Mouse (Mus musculus) embryonic facial prominence, embryonic 11.5 days (tissue): ENCODE measurements around the gene Arfgap3. TPM values are rescaled to one million over a fixed set of nuclear protein-coding genes. Genes with fewer than 3 reads are reported as not detected.
A peak's percentile ranks its signal among the peaks of the same experiment; 100 is the strongest.

ENCODE experiments used
- ATAC-seq: fragments of 200-750 bp; cut with Nextera tagmentation; replicated peaks from 2 replicates; pipeline ENCODE4 v1.8.0; 2017; ENCODE audit warnings: low read depth; ENCODE audit not compliant: insufficient number of reproducible peaks, low FRiP score, low TSS enrichment
- DNase-seq: peaks from one replicate; pipeline ENCODE4 v3.0.0-alpha.2; 2015; ENCODE audit warnings: low spot score
- H3K27ac ChIP-seq: fragments of 300-500 bp; sonication (generic); replicated peaks from 2 replicates; pipeline ENCODE4 v1.5.1; 2014; ENCODE audit warnings: mild to moderate bottlenecking, low read depth, low read length, control low read depth
- H3K27me3 ChIP-seq: fragments of 300-500 bp; sonication (generic); 2 replicates; pipeline ENCODE4 v1.6.1; 2014; ENCODE audit warnings: mild to moderate bottlenecking, low read length, moderate library complexity, mixed read lengths; ENCODE audit not compliant: control insufficient read depth, insufficient read depth
- H3K36me3 ChIP-seq: fragments of 300-500 bp; sonication (generic); replicated peaks from 2 replicates; pipeline ENCODE4 v1.6.1; 2014; ENCODE audit warnings: low read depth, mild to moderate bottlenecking, low read length, moderate library complexity, mixed read lengths; ENCODE audit not compliant: control insufficient read depth, insufficient read depth
- H3K4me1 ChIP-seq: fragments of 300-500 bp; sonication (generic); 2 replicates; pipeline ENCODE4 v1.6.1; 2014; ENCODE audit warnings: low read length, mixed read lengths; ENCODE audit not compliant: control insufficient read depth, insufficient read depth
- H3K4me2 ChIP-seq: fragments of 300-500 bp; sonication (generic); 2 replicates; pipeline ENCODE4 v1.6.1; 2014; ENCODE audit warnings: low read depth, mild to moderate bottlenecking, control low read depth, low read length, moderate library complexity
- H3K4me3 ChIP-seq: fragments of 300-500 bp; sonication (generic); 2 replicates; pipeline ENCODE4 v1.5.1; 2014; ENCODE audit warnings: low read depth, low read length, control low read depth
- H3K9ac ChIP-seq: fragments of 300-500 bp; sonication (generic); replicated peaks from 2 replicates; pipeline ENCODE4 v1.6.1; 2014; ENCODE audit warnings: mild to moderate bottlenecking, control low read depth, low read length
- H3K9me3 ChIP-seq: fragments of 300-500 bp; sonication (generic); replicated peaks from 2 replicates; pipeline ENCODE4 v1.6.1; 2016; ENCODE audit warnings: mild to moderate bottlenecking, low read length, inconsistent platforms, mixed read lengths; ENCODE audit not compliant: control insufficient read depth
- WGBS: fragments of 180-500 bp; shearing (Covaris S2); extraction: QIAGEN DNeasy Blood & Tissue Kit; methylation state at CpG from one replicate; pipeline ENCODE4 v1.1.7; 2014; 5-methylcytosine and 5-hydroxymethylcytosine counted together
- polyA plus RNA-seq: library from polyadenylated mRNA; unstranded; fragments of >200 nt; fragmentation: Nextera tagmentation; extraction: Ambion mirVana; gene quantifications from 2 replicates; pipeline ENCODE4 v1.2.1, GENCODE M21; 2014

Gene Arfgap3
- polyA plus RNA-seq = 37.0 and 40.8 TPM in 2 replicates

DNA sequence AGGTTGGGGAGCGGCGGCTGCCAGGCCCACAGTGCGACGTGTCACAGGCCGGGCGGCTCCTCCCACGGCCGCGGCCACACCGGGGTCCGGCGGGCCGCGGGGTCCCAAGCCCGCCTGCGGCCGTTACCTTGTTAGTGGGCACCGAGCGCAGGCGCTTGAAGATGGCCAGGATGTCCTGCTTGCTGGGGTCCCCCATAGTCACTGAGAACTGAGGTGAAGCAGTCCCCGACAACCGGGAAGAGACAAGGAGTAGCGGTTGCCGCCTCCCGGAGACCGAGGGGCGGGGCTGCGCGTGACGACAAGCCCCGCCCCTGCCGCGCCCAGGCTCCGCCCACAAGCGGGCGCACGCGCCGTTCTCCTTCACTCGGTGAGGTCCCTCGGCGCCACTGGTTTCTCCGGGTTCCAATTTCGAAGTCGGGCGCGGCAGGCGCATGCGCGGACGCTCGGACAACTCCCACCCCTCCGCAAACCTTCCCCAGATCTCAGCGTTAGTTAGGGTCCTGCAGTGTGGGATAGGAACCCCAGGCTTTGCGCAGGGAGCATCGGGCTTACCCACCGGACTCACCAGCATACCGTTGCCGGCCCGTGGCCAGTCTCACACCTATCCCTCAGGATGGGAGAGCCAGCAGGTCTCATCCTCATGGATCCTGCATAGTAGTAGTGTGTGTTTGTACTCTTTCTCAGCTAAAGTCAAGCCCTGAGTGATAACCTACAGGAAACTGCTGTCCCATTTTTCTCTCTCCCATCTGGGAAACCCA, at the start of gene Arfgap3:
Gene Arfgap3 (minus strand): TSS at position 294 of the 758 bp plus-strand sequence.
- DNase-seq (peak; percentile 97), ATAC-seq (peak; percentile 91)
- WGBS = under 1% methylated on average over 39 of the region's 60 CpGs
- no peaks in the 10 kb centered on the region for H3K4me1 ChIP-seq
- H3K9ac ChIP-seq = peak within 1 kb of the TSS; percentile 71
- no peaks in the 10 kb centered on the region for H3K9me3 ChIP-seq
- no peaks in the 10 kb centered on the region for H3K36me3 ChIP-seq
- peak within 1 kb of the TSS; percentile 70 for H3K4me3 ChIP-seq
- H3K27ac ChIP-seq = no peak within 1 kb of the TSS
- peak within 1 kb of the TSS; percentile 90 for H3K4me2 ChIP-seq
- no peaks in the 10 kb centered on the region for H3K27me3 ChIP-seq

DNA sequence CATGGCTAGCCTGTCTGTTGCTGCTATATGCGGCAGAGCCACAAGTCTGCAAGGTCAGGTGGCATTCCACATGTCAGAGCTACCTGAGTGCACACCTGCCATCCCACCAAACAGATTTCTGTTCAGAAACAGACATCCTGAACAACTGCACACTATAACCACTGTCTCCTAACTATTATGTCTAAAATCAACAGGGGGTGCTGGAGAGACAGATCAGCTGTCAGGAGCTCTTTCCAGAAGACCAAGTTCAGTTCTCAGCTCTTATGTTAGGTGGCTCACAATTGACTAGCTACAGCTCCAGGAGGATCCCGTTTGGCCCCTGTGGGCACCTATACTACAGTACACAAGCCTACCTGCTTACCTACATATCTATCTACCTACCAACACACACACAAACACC, 42.7 kb upstream of the Arfgap3 start:
- Histone ChIP-seq H3K4me1 (no peaks in the 10 kb centered on the region), H3K36me3 (no peaks in the 10 kb centered on the region), H3K27me3 (no peaks in the 10 kb centered on the region), H3K27ac (no peak overlapping the region), H3K4me3 (no peak overlapping the region), H3K9ac (no peak overlapping the region), H3K9me3 (no peaks in the 10 kb centered on the region), H3K4me2 (no peak overlapping the region)
- DNase-seq (no peak), ATAC-seq (no peak)
- 85% methylated on average over 2 of the region's 2 CpGs for WGBS

DNA sequence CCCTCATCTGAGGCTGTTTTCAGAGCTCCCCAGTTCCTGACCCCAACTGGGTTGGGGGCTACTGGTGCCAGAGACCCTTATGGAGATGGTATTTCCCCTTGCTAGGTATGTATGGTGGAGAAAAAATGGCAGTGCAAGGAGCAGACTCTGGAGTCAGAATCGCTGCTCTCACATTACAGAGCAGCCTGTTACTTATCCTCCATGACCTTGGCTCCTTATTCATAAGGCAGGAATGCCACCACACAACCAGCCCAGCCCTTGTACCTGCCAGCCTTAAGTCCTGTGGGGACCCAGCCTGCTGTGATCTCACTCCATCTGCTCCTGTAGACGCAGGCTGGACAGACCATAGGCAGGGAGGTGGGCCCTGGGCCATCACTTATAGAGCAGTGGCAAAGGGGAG, 37.9 kb upstream of the Arfgap3 start:
- H3K27me3 ChIP-seq = no peaks in the 10 kb centered on the region
- H3K36me3 ChIP-seq = peaks cover 2% of the 10 kb centered on the region; the same call in 1 of the 2 replicates
- H3K4me2 ChIP-seq = no peak overlapping the region
- H3K4me1 ChIP-seq = no peaks in the 10 kb centered on the region
- H3K27ac ChIP-seq = no peak overlapping the region
- no peak overlapping the region for H3K9ac ChIP-seq
- no peak for ATAC-seq
- no peaks in the 10 kb centered on the region for H3K9me3 ChIP-seq
- no peak for DNase-seq
- H3K4me3 ChIP-seq = no peak overlapping the region
- 81% methylated on average over 2 of the region's 2 CpGs for WGBS

DNA sequence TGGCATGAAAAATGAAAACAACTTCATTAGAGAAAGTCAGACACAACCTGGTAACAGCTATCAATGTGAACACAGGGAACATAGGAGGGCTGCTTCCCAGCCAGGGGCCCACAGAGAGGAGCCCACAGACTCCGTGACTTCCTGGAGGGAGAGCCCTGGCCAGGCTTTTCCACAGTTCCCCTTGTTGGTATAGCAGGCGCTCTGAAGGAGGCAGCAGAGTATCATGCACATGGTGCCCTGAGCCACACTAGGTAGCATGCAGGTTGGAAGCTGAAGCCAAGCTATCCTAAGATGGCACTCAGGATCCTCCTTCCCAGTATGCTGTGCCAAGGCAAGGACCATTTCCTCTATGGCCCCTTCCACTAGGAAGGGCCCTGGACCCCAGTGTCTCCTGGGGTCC, 33.6 kb upstream of the Arfgap3 start:
- no peak overlapping the region for H3K4me3 ChIP-seq
- H3K9me3 ChIP-seq = no peaks in the 10 kb centered on the region
- no peak overlapping the region for H3K9ac ChIP-seq
- H3K27me3 ChIP-seq = no peaks in the 10 kb centered on the region
- peaks cover 2% of the 10 kb centered on the region; the same call in 1 of the 2 replicates for H3K36me3 ChIP-seq
- H3K4me1 ChIP-seq = no peaks in the 10 kb centered on the region
- no peak overlapping the region for H3K27ac ChIP-seq
- no peak overlapping the region for H3K4me2 ChIP-seq
- WGBS = 91% methylated on average over 2 of the region's 2 CpGs
- ATAC-seq = no peak
- no peak for DNase-seq

DNA sequence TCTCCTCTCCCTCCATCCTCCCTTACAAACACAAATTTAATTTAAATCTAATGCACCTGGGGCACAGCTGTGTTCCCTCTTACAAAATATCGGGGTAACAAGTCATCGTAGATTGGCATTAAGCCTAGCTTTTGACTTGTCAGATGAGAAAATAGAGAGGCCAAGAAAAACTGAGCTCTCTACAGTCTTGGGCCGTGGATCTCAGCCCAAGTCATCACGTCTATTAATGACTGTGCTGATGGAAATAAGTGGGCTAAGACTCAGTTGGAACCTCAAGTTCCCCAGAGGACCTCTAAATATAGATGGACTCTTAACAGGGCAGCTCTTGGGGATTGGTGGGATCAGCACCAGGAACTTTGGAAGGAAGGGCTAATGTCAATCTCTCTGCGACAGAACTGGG, 33.1 kb upstream of the Arfgap3 start:
- Histone ChIP-seq H3K9me3 (no peaks in the 10 kb centered on the region), H3K36me3 (peaks cover 2% of the 10 kb centered on the region; the same call in 1 of the 2 replicates), H3K27me3 (no peaks in the 10 kb centered on the region), H3K4me1 (no peaks in the 10 kb centered on the region), H3K27ac (no peak overlapping the region), H3K4me3 (no peak overlapping the region), H3K9ac (no peak overlapping the region), H3K4me2 (no peak overlapping the region)
- ATAC-seq (no peak), DNase-seq (no peak)
- WGBS = 97% methylated on average over 5 of the region's 5 CpGs

DNA sequence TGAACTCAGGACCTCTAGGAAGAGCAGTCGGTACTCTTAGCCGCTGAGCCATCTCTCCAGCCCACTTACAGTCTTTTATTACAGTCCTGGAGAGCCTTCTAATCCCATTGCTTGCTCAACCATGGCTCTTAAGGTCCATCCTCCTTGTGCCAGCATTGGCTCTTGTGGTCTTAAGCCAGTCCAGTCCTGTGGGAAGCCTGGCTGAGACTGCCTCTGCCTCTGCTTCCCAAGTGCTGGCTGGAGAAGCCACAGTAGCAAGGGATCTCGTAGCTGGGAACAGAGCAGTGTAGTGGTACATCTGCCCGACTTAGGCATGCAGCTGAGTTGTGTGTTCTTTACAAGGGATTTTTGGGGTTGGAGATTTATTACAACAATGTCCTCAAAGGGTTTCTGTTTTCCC, 32.4 kb upstream of the Arfgap3 start:
- Histone ChIP-seq H3K4me2 (no peak overlapping the region), H3K4me1 (no peaks in the 10 kb centered on the region), H3K36me3 (peaks cover 2% of the 10 kb centered on the region; the same call in 1 of the 2 replicates), H3K4me3 (no peak overlapping the region), H3K9me3 (no peaks in the 10 kb centered on the region), H3K27me3 (no peaks in the 10 kb centered on the region), H3K27ac (no peak overlapping the region), H3K9ac (no peak overlapping the region)
- 97% methylated on average over 4 of the region's 4 CpGs for WGBS
- ATAC-seq (no peak), DNase-seq (no peak)

- WGBS = 89% methylated on average over 4 of the region's 4 CpGs
- H3K36me3 ChIP-seq = no peaks in the 10 kb centered on the region
- no peaks in the 10 kb centered on the region for H3K9me3 ChIP-seq
- DNase-seq (no peak), ATAC-seq (no peak)
- no peak overlapping the region for H3K27ac ChIP-seq
- no peak overlapping the region for H3K4me2 ChIP-seq
- H3K4me1 ChIP-seq = no peaks in the 10 kb centered on the region
- H3K4me3 ChIP-seq = no peak overlapping the region
- no peak overlapping the region for H3K9ac ChIP-seq
- no peaks in the 10 kb centered on the region for H3K27me3 ChIP-seq
Observed at GRCm38 (mm10) chr15:83377153-83377552, 27.1 kb upstream of the Arfgap3 start.

DNA sequence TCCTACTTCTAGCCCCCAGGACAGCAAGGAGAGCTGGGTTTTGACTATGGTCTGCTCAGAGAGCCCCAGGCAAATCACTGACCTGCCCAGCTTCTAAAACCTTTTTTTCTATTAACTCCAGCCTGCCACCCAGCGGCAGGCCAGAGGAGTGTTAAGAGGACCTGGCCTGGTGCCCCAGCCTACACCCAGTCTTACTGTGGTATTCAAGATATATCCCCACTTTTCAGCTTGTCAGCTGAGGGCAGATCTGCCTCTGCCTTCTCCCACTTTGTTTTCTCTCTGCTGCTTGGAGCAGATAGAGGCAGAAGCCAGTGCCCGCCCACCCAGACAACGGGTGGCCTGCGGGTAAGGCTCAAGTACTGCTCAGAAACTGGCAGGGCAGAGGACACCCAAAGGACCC, 25.1 kb upstream of the Arfgap3 start:
- H3K27me3 ChIP-seq = no peaks in the 10 kb centered on the region
- ATAC-seq (no peak), DNase-seq (peak; percentile 60)
- H3K36me3 ChIP-seq = no peaks in the 10 kb centered on the region
- H3K9me3 ChIP-seq = no peaks in the 10 kb centered on the region
- no peak overlapping the region for H3K27ac ChIP-seq
- H3K4me2 ChIP-seq = no peak overlapping the region
- H3K4me1 ChIP-seq = no peaks in the 10 kb centered on the region
- no peak overlapping the region for H3K9ac ChIP-seq
- H3K4me3 ChIP-seq = no peak overlapping the region
- WGBS = 57% methylated on average over 4 of the region's 4 CpGs
